Mouse (Mus musculus) limb, embryonic 11.5 days (tissue): ENCODE measurements at regions not wholly inside any gene's neighbourhood (a gene's known extent, or its start where the extent isn't known, plus 50 kb on each side); places are given as distances from the start of the nearest gene placed in this dataset.

Experiments
- ATAC-seq: fragments of 200-750 bp; cut with Nextera tagmentation; 2 replicates; pipeline ENCODE4 v1.8.0; 2017; ENCODE audit warnings: low read depth; ENCODE audit not compliant: insufficient number of reproducible peaks, low FRiP score, low TSS enrichment
- DNase-seq: peaks from one replicate; pipeline ENCODE4 v3.0.0-alpha.2; 2015; ENCODE audit warnings: low spot score
- H3K27ac ChIP-seq: fragments of 300-500 bp; sonication (generic); replicated peaks from 2 replicates; pipeline ENCODE4 v1.5.1; 2014; ENCODE audit warnings: low read depth, mild to moderate bottlenecking, low read length
- H3K27me3 ChIP-seq: fragments of 300-500 bp; sonication (generic); 2 replicates; pipeline ENCODE4 v1.6.1; 2014; ENCODE audit warnings: mild to moderate bottlenecking, low read length, mixed read lengths; ENCODE audit not compliant: control insufficient read depth, insufficient read depth
- H3K36me3 ChIP-seq: fragments of 300-500 bp; sonication (generic); 2 replicates; pipeline ENCODE4 v1.6.1; 2014; ENCODE audit warnings: mild to moderate bottlenecking, low read length, moderate library complexity, mixed read lengths; ENCODE audit not compliant: control insufficient read depth, insufficient read depth
- H3K4me1 ChIP-seq: fragments of 300-500 bp; sonication (generic); 2 replicates; pipeline ENCODE4 v1.6.1; 2014; ENCODE audit warnings: low read length, mixed read lengths; ENCODE audit not compliant: control insufficient read depth, insufficient read depth
- H3K4me2 ChIP-seq: fragments of 300-500 bp; sonication (generic); 2 replicates; pipeline ENCODE4 v1.6.1; 2014; ENCODE audit warnings: low read depth, mild to moderate bottlenecking, moderate library complexity; ENCODE audit not compliant: severe bottlenecking
- H3K4me3 ChIP-seq: fragments of 300-500 bp; sonication (generic); 2 replicates; pipeline ENCODE4 v1.5.1; 2014; ENCODE audit warnings: low read depth, low read length
- H3K9ac ChIP-seq: fragments of 300-500 bp; sonication (generic); 2 replicates; pipeline ENCODE4 v1.6.1; 2014; ENCODE audit warnings: mild to moderate bottlenecking, low read length
- H3K9me3 ChIP-seq: fragments of 300-500 bp; sonication (generic); 2 replicates; pipeline ENCODE4 v1.6.1; 2016; ENCODE audit warnings: low read length; ENCODE audit not compliant: control insufficient read depth
- WGBS: fragments of 180-500 bp; shearing (Covaris S2); extraction: QIAGEN DNeasy Blood & Tissue Kit; methylation state at CpG from one replicate; pipeline ENCODE4 v1.1.7; 2014; 5-methylcytosine and 5-hydroxymethylcytosine counted together

- Histone ChIP-seq H3K4me1 (no peaks in the 10 kb centered on the region), H3K36me3 (no peaks in the 10 kb centered on the region)
- DNase-seq, result no peak
These were observed 284.3 kb upstream of the Marcks start for GRCm38 (mm10) chr10:37423047-37423446.

DNA sequence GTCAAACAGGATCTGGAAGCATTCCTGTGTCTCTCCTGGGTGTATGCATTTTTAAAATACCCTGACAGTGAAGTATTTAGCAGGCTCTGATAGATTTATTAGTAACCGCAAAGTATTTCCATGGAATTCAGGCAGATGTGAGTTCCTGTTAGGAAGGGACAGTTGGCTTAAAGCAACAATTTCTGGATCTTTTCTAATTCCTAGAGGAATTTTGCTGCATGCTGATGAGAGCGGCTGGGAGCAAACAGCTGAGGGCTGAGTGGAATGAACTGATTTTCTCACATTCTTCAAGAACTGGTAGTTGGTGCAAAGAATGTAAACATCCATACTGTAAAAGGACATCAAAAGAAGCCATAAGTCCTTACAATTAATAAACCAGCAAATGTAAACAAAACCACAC, 283.9 kb upstream of the Marcks start:
- Histone ChIP-seq H3K4me2 (no peak overlapping the region), H3K36me3 (no peaks in the 10 kb centered on the region), H3K4me1 (no peaks in the 10 kb centered on the region), H3K9ac (no peak overlapping the region), H3K27me3 (no peaks in the 10 kb centered on the region), H3K4me3 (no peak overlapping the region), H3K27ac (no peak overlapping the region), H3K9me3 (no peaks in the 10 kb centered on the region)
- DNase-seq, result no peak
- no peak for ATAC-seq
- WGBS, result 62% methylated on average over 2 of the region's 2 CpGs

More at GRCm38 (mm10) chr10:37423047-37423446, 284.3 kb upstream of the Marcks start:
- Histone ChIP-seq H3K4me2 (no peak overlapping the region), H3K27ac (no peak overlapping the region), H3K27me3 (no peaks in the 10 kb centered on the region), H3K4me3 (no peak overlapping the region), H3K9ac (no peak overlapping the region), H3K9me3 (no peaks in the 10 kb centered on the region)
- WGBS, result 64% methylated on average over 1 of the region's 1 CpGs
- ATAC-seq, result no peak

DNA sequence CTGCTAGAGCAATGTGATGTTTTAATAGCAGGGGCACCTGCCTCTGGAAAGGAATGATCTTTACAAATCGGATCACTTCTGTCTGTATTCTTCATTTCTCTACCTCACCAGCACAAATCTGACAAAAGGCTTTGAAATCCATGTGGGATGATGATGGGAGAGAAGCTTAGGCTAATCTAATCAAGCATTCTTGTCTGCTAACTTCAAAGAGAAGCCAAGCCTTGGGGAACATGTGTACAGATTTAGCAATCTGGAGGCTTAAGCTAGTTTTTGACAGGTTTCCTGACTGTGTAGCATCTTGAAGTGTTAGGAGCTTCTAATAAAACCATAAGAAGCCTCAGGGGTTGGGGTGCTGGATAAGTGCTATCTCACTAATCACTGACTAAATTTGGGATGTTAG, 277.6 kb upstream of the Marcks start:
- Histone ChIP-seq H3K9ac (no peak overlapping the region), H3K36me3 (no peaks in the 10 kb centered on the region), H3K4me3 (no peak overlapping the region), H3K27ac (no peak overlapping the region), H3K27me3 (no peaks in the 10 kb centered on the region), H3K4me2 (no peak overlapping the region), H3K9me3 (no peaks in the 10 kb centered on the region), H3K4me1 (no peaks in the 10 kb centered on the region)
- ATAC-seq (no peak), DNase-seq (no peak)
- 79% methylated on average over 1 of the region's 1 CpGs for WGBS

GRCm38 (mm10) chr10:37412401-37412800, 273.7 kb upstream of the Marcks start:
- H3K4me3 ChIP-seq, result no peak overlapping the region
- H3K27ac ChIP-seq, result no peak overlapping the region
- H3K4me1 ChIP-seq, result no peaks in the 10 kb centered on the region
- no peaks in the 10 kb centered on the region for H3K9me3 ChIP-seq
- WGBS, result 88% methylated on average over 1 of the region's 1 CpGs
- no peak for DNase-seq
- no peak for ATAC-seq
- no peaks in the 10 kb centered on the region for H3K36me3 ChIP-seq
- no peak overlapping the region for H3K9ac ChIP-seq
- H3K4me2 ChIP-seq, result no peak overlapping the region
- H3K27me3 ChIP-seq, result no peaks in the 10 kb centered on the region

GRCm38 (mm10) chr10:37409749-37410148, 271.0 kb upstream of the Marcks start:
- 29% methylated on average over 1 of the region's 1 CpGs for WGBS
- no peaks in the 10 kb centered on the region for H3K36me3 ChIP-seq
- H3K9me3 ChIP-seq, result no peaks in the 10 kb centered on the region
- H3K27ac ChIP-seq, result no peak overlapping the region
- no peaks in the 10 kb centered on the region for H3K27me3 ChIP-seq
- no peak overlapping the region for H3K4me3 ChIP-seq
- ATAC-seq (no peak), DNase-seq (no peak)
- H3K9ac ChIP-seq, result no peak overlapping the region
- no peak overlapping the region for H3K4me2 ChIP-seq
- H3K4me1 ChIP-seq, result no peaks in the 10 kb centered on the region

DNA sequence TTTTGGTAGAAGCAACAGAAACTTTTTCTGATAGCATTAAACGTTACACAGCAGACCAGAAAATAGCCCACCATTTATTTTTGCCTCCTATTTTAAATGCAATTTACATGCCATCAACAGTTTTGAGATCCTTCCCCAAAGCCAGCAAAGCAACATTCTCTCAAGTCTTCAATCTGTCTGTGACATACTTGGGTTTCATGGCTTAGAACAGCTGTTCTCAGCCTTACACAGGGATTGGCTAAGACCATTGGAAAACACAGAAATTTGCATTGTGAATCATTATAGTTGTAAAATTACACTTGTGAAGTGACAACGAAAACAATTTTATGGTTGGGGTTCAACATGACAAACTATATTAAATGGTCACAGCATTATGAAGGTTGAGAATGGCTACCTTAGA, 268.8 kb upstream of the Marcks start:
- DNase-seq (no peak), ATAC-seq (no peak)
- H3K9me3 ChIP-seq, result no peaks in the 10 kb centered on the region
- no peaks in the 10 kb centered on the region for H3K36me3 ChIP-seq
- no peaks in the 10 kb centered on the region for H3K4me1 ChIP-seq
- H3K9ac ChIP-seq, result no peak overlapping the region
- no peak overlapping the region for H3K27ac ChIP-seq
- H3K4me3 ChIP-seq, result no peak overlapping the region
- 87% methylated on average over 2 of the region's 2 CpGs for WGBS
- H3K27me3 ChIP-seq, result no peaks in the 10 kb centered on the region
- no peak overlapping the region for H3K4me2 ChIP-seq

DNA sequence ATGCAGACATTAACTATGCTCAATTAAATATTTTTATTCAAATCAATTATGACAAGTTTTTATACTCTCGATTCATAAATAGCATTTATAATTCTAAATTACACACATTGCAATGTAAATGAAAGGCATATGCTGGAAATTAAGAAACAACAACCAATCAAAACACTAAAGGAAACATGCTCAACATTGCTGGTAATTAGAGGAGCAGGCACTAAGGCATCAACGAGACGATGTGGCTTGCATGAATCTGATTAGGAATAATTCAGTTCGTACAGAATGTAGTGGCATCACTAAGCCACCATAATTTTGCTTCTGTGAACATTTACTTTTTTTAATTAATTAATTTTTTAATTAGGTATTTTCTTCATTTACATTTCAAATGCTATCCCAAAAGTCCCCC, 266.2 kb upstream of the Marcks start:
- no peak for ATAC-seq
- peaks cover 5% of the 10 kb centered on the region; the same call in 1 of the 2 replicates for H3K4me1 ChIP-seq
- H3K27ac ChIP-seq, result no peak overlapping the region
- H3K36me3 ChIP-seq, result no peaks in the 10 kb centered on the region
- DNase-seq, result no peak
- WGBS, result 84% methylated on average over 4 of the region's 4 CpGs
- no peak overlapping the region for H3K4me3 ChIP-seq
- no peaks in the 10 kb centered on the region for H3K9me3 ChIP-seq
- H3K4me2 ChIP-seq, result no peak overlapping the region
- H3K27me3 ChIP-seq, result no peaks in the 10 kb centered on the region
- no peak overlapping the region for H3K9ac ChIP-seq

- no peak for ATAC-seq
- no peak overlapping the region for H3K9ac ChIP-seq
These were observed 265.7 kb upstream of the Marcks start for GRCm38 (mm10) chr10:37404407-37404806.

DNA sequence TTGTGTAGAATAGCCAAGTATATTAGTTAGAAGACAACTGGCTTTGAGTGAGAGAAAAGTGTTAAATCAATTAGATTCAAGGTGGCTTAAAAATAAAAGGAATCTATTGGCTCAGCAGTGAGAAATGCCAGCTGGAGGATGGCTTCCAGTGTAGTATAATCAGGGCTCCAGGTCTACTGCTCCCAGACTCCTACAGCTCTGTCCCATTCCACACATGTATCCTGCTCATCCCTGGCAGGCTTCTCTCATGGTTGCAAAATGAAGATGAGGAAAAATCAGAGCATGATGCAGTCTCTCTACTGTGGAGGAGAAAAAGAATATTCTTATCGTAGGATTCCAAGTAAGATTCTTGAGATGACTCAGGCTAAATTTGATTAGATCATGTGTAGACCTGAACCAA, 263.7 kb upstream of the Marcks start:
- WGBS, result 94% methylated on average over 1 of the region's 1 CpGs
- Histone ChIP-seq H3K27ac (no peak overlapping the region), H3K4me3 (no peak overlapping the region), H3K4me1 (peaks cover 13% of the 10 kb centered on the region), H3K9ac (no peak overlapping the region), H3K36me3 (no peaks in the 10 kb centered on the region), H3K27me3 (no peaks in the 10 kb centered on the region), H3K9me3 (no peaks in the 10 kb centered on the region), H3K4me2 (no peak overlapping the region)
- DNase-seq (no peak), ATAC-seq (no peak)

More at GRCm38 (mm10) chr10:37404407-37404806, 265.7 kb upstream of the Marcks start:
- no peak for DNase-seq
- H3K4me2 ChIP-seq, result no peak overlapping the region
- H3K4me3 ChIP-seq, result no peak overlapping the region
- no peaks in the 10 kb centered on the region for H3K36me3 ChIP-seq
- H3K4me1 ChIP-seq, result peaks cover 5% of the 10 kb centered on the region; the same call in 1 of the 2 replicates
- no peak overlapping the region for H3K27ac ChIP-seq
- H3K27me3 ChIP-seq, result no peaks in the 10 kb centered on the region
- H3K9me3 ChIP-seq, result no peaks in the 10 kb centered on the region
